Mouse (Mus musculus) kidney, adult 18-20 months (tissue): ENCODE data around the gene Fndc7.
A peak's percentile ranks its signal among the peaks of the same experiment; 100 is the strongest.

Experiments
- DNase-seq: peaks from one replicate; pipeline ENCODE4 v3.0.0; 2021

The Fndc7 gene

DNA sequence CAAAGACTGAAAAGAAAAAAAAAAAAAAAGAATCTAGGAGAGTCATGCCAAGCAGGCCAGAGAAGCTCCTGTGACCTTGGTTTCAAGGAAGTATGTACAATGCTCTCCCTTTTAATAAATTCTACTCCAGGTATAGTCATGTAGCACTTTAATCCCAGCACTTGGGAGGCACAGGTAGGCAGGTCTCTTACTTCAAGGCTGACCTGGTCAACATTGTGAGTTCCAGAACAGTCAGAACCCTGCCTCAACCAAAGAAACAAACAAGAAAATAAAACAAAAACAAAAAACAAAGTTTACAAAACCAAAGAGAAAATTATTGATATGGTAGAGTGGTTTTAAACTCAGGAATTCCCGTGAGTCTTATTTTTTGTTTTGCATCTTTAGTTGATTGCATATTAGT lies at the start of gene Fndc7:
TSS of gene Fndc7 (minus strand) at position 101 of the 400 bp plus-strand sequence.
- no peak for DNase-seq

- no peak for DNase-seq
These were observed 49.8 kb upstream of the Fndc7 start, which contains the start of gene Henmt1 for GRCm38 (mm10) chr3:108939573-108939972. Henmt1 (plus strand) TSS chr3:108939873.

GRCm38 (mm10) chr3:108938691-108939090 lies 48.9 kb upstream of the Fndc7 start:
- no peak for DNase-seq

DNA sequence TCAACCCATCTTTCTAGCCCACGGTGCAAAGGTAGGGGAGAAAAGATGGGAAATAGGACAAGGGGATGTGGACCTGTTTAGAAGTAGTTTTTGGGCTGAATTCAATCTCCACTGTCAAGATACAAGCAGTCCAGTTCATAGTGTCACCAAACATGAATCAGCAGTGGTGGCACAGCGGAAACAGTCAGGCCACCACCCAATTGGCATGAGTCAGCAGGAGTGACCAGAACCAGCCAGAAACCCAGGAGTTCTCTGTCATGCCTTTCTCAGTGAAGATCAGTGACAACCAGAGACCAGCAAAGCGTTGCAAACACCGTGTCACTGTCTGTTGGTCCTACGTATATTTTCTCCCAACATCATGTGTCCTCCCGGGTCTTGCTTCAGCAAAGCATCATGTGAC lies 43.7 kb upstream of the Fndc7 start:
- DNase-seq: no peak

DNA sequence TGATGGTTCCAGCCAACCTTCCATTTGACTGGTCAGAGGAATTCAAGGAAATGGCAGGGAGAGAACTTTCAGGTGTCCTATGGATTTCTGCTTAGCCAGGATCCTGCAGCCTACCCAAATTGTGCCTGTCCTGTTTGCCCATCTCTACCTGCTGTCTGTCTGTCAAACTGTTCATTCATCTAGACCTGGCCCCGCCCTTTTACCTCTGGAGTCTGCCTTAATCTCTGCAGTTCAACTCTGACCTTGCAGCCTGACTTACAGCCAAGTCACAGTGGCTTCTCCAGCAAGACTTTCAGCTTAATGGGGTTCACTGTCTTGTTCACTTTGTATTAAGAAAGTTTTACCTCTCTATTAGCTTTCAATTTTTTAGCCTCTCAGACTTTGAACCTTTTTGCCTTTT lies 36.5 kb upstream of the Fndc7 start:
- no peak for DNase-seq

DNA sequence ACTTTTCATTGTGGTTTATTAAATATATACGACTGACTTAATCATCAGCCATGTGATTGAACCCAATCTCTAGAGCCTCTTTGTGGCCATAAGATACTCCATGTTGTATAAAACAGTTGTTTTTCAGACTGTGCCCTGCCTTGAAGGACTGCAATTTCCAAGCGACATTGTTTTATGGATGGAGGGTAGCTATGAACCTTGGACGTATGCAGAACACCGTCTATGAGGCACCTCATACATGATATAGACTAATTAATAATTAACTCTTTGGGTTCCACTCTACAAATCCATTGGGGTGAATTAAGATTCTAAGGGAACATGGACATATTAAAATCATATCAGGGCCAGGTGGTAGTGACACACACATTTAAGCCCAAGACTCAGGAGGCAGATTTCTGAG lies 35.9 kb upstream of the Fndc7 start:
- no peak for DNase-seq

DNA sequence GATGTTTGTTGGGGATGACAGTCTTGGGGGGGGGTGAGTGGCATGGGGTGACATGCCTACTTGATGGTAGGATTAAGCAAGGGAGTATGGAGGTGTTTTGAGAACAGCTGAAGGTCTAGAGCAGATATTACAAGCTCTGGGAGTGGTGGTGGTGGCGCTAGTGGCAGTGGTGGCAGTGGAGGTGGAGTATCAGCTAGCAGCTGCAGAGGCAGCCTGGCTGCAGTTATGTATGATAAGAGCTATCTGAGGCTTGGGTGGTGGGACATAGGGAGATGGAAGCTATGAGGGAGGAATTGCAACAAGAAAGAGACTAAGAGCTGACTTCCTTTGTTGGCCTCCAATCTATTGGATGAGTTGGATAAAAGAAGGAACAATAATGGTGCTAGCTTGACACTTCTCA lies 32.0 kb upstream of the Fndc7 start:
- no peak for DNase-seq

- DNase-seq: peak; percentile 21
These were observed 30.7 kb upstream of the Fndc7 start for GRCm38 (mm10) chr3:108920442-108921070.

DNA sequence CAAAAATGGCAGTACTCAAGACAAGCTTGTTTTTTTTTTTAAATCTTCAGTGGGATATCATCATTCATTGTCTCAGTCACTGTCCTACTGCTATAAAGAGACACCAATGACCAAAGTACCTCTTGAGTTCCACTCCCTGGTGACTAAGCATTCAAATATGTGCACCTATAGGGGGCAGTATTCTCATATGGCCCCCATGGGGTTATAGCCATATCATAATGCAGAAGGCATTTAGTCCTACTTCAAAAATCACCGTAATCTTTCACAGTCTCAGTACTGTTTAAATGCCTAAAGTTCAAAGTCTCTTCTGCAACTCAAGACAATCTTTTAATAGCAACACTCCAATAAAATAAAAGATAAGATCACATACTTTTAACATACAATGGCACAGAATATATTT lies 29.0 kb upstream of the Fndc7 start:
- DNase-seq: no peak

- no peak for DNase-seq
These were observed 28.2 kb upstream of the Fndc7 start for GRCm38 (mm10) chr3:108917986-108918385.

GRCm38 (mm10) chr3:108916857-108917256 lies 27.0 kb upstream of the Fndc7 start:
- DNase-seq: no peak

DNA sequence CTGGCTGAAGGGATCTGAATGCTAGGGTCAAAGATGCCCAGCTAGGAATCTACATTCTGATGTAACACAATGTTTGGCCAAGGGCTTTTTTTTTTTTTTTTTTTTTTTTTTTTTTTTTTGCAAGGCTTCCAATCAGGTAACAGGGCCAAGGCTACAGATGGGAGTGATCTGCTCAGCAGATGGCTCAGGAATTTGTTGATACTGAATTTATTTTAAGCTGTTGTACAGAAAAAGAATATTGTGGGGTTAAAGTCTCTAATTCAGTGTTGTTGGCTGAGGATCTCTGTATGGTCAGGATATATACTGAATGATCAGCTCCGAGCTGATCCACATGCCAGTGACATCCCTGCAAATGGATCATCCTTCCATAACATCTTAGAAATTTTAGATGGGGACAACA lies 26.2 kb upstream of the Fndc7 start:
- DNase-seq: no peak

GRCm38 (mm10) chr3:108911548-108912413 lies 22.0 kb upstream of the Fndc7 start, which contains the start of gene Prpf38b:
Prpf38b (minus strand) TSS chr3:108911727.
- DNase-seq: peak; percentile 94

DNA sequence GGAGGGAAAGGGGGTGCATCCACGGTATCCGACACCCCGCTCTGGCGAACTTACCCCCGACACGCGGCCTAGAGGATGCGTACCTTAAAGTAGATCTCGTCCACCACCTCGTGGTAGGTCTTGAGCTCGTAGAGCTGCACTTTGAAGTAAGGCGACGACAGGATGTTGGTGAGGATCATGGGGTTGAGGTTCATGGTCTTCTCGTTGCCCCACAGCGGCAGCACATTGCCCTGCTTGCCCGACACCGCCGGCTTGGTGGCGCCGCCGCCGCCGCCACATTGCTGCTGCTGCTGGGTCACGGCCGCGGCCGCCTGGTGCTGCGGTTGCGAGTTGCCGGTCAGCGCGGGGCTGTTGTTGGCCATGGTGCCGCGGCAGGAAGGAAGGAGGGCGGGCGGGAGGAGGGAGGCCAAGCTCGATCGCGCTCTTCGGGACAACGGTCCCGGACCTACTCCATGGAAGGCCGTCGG lies 21.3 kb upstream of the Fndc7 start:
- no peak for DNase-seq

GRCm38 (mm10) chr3:108910303-108911080 lies 20.7 kb upstream of the Fndc7 start:
- DNase-seq: peak; percentile 37

GRCm38 (mm10) chr3:108902934-108903333 lies 13.1 kb upstream of the Fndc7 start:
- no peak for DNase-seq

DNA sequence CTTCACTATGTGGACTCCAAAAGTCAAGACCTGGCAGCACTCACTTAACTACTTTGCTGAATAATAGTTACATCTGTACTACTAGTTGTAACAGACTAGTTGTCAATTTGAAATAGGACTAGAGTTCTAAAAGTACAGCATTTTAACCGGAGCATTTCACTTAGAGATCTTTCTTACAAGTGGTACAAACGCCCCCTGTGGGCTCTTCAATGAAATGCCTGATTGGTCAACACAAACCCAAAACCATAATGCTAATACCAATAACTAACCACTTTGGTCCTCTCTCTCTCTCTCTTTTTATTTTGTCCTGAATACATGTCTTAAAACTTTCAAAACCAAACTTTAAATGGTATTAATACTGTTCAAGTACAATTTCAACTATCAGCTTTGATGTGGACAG lies 12.2 kb upstream of the Fndc7 start:
- no peak for DNase-seq

GRCm38 (mm10) chr3:108900681-108901080 lies 10.9 kb upstream of the Fndc7 start:
- no peak for DNase-seq

- no peak for DNase-seq
These were observed 10.3 kb upstream of the Fndc7 start for GRCm38 (mm10) chr3:108900147-108900546.

- no peak for DNase-seq
These were observed 8.8 kb upstream of the Fndc7 start for GRCm38 (mm10) chr3:108898640-108899039.

- no peak for DNase-seq
These were observed 3.1 kb upstream of the Fndc7 start for GRCm38 (mm10) chr3:108892914-108893313.

DNA sequence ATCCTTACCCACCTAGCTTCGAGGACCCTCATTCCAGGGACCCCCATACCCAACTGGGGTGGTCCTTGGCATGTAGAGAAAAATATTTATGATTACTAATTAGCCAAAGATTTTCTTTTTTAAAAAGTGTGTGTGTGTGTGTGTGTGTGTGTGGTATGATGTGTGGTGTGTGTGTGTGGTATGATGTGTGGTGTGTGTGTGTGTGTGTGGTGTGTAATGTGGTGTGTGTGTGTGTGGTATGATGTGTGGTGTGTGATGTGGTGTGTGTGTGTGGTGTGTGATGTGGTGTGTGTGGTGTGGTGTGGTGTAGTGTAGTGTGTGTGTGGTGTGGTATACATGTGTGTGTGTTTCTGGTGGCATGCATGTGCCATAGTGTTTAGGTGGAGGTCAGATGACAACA lies 2.3 kb upstream of the Fndc7 start:
- no peak for DNase-seq

- DNase-seq: no peak
These were observed 2.2 kb downstream of the Fndc7 start for GRCm38 (mm10) chr3:108887618-108887975.
